Mouse (Mus musculus) brain, embryonic 14.5 days (tissue): Measurements from ENCODE around the gene Cmbl.

ENCODE experiments used
- CTCF ChIP-seq: fragments of 200-500 bp; IDR thresholded peaks from 2 replicates; pipeline ENCODE4 v1.5.1; 2012; ENCODE audit warnings: inconsistent platforms, mild to moderate bottlenecking, moderate library complexity, borderline replicate concordance; ENCODE audit not compliant: insufficient read depth, insufficient read length; ENCODE audit errors: extremely low read depth
- POLR2A ChIP-seq: fragments of 200-500 bp; IDR thresholded peaks from 2 replicates; pipeline ENCODE4 v1.6.1; 2012; ENCODE audit warnings: mild to moderate bottlenecking, inconsistent platforms, borderline replicate concordance; ENCODE audit not compliant: poor library complexity, insufficient read depth, insufficient read length, severe bottlenecking; ENCODE audit errors: extremely low read depth

DNA sequence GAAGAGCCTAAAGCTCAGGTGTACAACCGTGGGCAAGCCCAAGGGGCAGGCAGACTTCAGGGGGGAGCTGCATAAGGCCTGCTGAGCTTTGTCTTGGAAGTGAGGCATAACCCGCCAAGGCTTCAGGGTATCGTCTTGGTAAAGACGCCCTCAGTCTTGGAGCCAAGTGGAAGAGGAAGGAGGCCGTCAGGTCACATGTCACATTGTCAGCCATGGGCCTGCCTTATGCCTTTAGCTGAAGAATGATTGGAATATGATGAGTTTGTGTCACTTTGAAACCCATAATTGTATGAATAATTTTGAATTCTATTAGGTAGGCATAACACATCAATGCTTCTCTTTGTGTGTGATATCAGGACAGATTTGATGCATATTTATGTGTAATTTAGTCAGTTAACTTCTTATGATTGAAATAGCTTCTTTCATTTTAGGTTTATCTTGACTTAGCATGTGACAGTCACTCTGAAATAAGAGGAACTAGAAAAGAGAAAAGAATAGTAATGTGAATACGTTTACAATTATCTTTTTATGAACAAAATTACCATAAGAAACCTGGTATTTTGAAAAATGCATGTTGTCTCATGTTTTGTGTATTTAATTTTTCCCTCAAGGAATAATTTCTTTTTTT, 48.8 kb downstream of the Cmbl start:
- TF ChIP-seq CTCF (no peak), POLR2A (no peak)
